Mouse (Mus musculus): ENCODE data around the gene Cnga3.

Gene Cnga3

GRCm38 (mm10) chr1:37287748-37288147 is 73.5 kb downstream of the Cnga3 start:
- DNase-seq: no peak

- no peak for DNase-seq
Measured at GRCm38 (mm10) chr1:37288181-37288935, 74.1 kb downstream of the Cnga3 start.

- no peak for DNase-seq
Measured at GRCm38 (mm10) chr1:37288941-37289340, 74.7 kb downstream of the Cnga3 start.

GRCm38 (mm10) chr1:37296414-37296813 is 82.2 kb downstream of the Cnga3 start:
- no peak for DNase-seq

- DNase-seq: no peak
Measured at GRCm38 (mm10) chr1:37298904-37299303, 84.7 kb downstream of the Cnga3 start.

- DNase-seq: peak; percentile 94
Measured at GRCm38 (mm10) chr1:37299540-37300491, 85.6 kb downstream of the Cnga3 start, which contains the start of gene Inpp4a. Inpp4a (plus strand) TSS chr1:37299865.

GRCm38 (mm10) chr1:37300650-37301049 is 86.4 kb downstream of the Cnga3 start:
- DNase-seq: peak; percentile 73

GRCm38 (mm10) chr1:37302801-37303200 is 88.6 kb downstream of the Cnga3 start:
- DNase-seq: no peak

- no peak for DNase-seq
Measured at GRCm38 (mm10) chr1:37305691-37306287, 91.6 kb downstream of the Cnga3 start.

- DNase-seq: peak; percentile 50
Measured at GRCm38 (mm10) chr1:37307586-37307985, 93.4 kb downstream of the Cnga3 start.

- no peak for DNase-seq
Measured at GRCm38 (mm10) chr1:37308021-37308742, 93.9 kb downstream of the Cnga3 start.

- DNase-seq: no peak
Measured at GRCm38 (mm10) chr1:37308743-37309100, 94.5 kb downstream of the Cnga3 start.

- no peak for DNase-seq
Measured at GRCm38 (mm10) chr1:37309939-37310515, 95.8 kb downstream of the Cnga3 start.

Measured in lung, postnatal 36 days (tissue).